In genomic region chr7:127511241-127511640, GRCm38 (mm10) we compare ENCODE assay signal across 8 mouse cellular contexts. TPM values are rescaled to one million over a fixed set of nuclear protein-coding genes. Genes with fewer than 3 reads are reported as not detected.
DNase-seq lines count a peak whose midpoint lies in the region; ATAC-seq and TF ChIP-seq lines count a peak whose summit lies in the region.

No protein-coding gene starts in this region.

- no peak for ATAC-seq in hindbrain, embryonic 15.5 days (ENCODE audit: low FRiP score, low read depth)
- no peak for ATAC-seq in liver, embryonic 16.5 days (ENCODE audit: low read depth)

- H3K4me2 ChIP-seq in hindbrain, embryonic 15.5 days = peak overlapping the region; percentile 56
- H3K4me2 ChIP-seq in liver, embryonic 16.5 days (ENCODE audit: low read depth, low read length) = peak overlapping the region; percentile 83

- TF ChIP-seq POLR2A in lung, adult 2 months (IDR thresholded peaks at IDR 0.05; ENCODE audit: borderline replicate concordance, extremely low read depth, low read depth, low read length) = no peak
- no peak for TF ChIP-seq POLR2A in cortical plate, adult 2 months (IDR thresholded peaks at IDR 0.05; ENCODE audit: extremely low read depth, insufficient read depth, low read length)

- H3K27ac ChIP-seq in cortical plate, adult 2 months (ENCODE audit: insufficient read depth, low read length) = no peak overlapping the region
- H3K27ac ChIP-seq in hindbrain, embryonic 15.5 days (replicated peaks) = peak overlapping the region; percentile 99
- peak overlapping the region; percentile 99 for H3K27ac ChIP-seq in liver, embryonic 16.5 days (ENCODE audit: low read length)

- no peak for DNase-seq in lung, adult 2 months
- no peak for DNase-seq in lung, adult 18-20 months
- DNase-seq in right cerebral cortex, postnatal 36 days (ENCODE audit: low spot score in 2 of 2) = no peak
- DNase-seq in right cerebral cortex, adult 18-20 months = no peak
- DNase-seq in right cerebral cortex, postnatal 14 days = no peak

- no peak for TF ChIP-seq CTCF in lung, adult 2 months (IDR thresholded peaks at IDR 0.05; ENCODE audit: insufficient read depth, low read length)
- TF ChIP-seq CTCF in cortical plate, adult 2 months (IDR thresholded peaks at IDR 0.05; ENCODE audit: extremely low read depth, insufficient read depth, low read length) = no peak

- H3K4me1 ChIP-seq in lung, adult 2 months (ENCODE audit: control insufficient read depth, insufficient read depth, low read length) = peaks cover 10% of the 10 kb centered on the region
- peaks cover 4% of the 10 kb centered on the region; the same call in 1 of the 2 replicates for H3K4me1 ChIP-seq in cortical plate, adult 2 months (ENCODE audit: control insufficient read depth, insufficient read depth, low read length)
- peaks cover 23% of the 10 kb centered on the region for H3K4me1 ChIP-seq in hindbrain, embryonic 15.5 days (replicated peaks)
- peaks cover 20% of the 10 kb centered on the region for H3K4me1 ChIP-seq in liver, embryonic 16.5 days (ENCODE audit: control insufficient read depth, low read depth, low read length)

- WGBS in lung, adult 2 months = 25% methylated on average over 8 of the region's 8 CpGs
- 35% methylated on average over 8 of the region's 8 CpGs for WGBS in hindbrain, embryonic 15.5 days
- WGBS in liver, embryonic 16.5 days (ENCODE audit: insufficient replicate concordance) = 36% methylated on average over 8 of the region's 8 CpGs

- no peaks in the 10 kb centered on the region for H3K27me3 ChIP-seq in hindbrain, embryonic 15.5 days
- no peaks in the 10 kb centered on the region for H3K27me3 ChIP-seq in liver, embryonic 16.5 days (ENCODE audit: control insufficient read depth, insufficient read depth, low read depth, low read length)

- H3K9ac ChIP-seq in hindbrain, embryonic 15.5 days = 0 out of 2 replicates have a peak overlapping the region, but pooled peaks have one; percentile 91
- H3K9ac ChIP-seq in liver, embryonic 16.5 days (ENCODE audit: low read depth, low read length) = peak overlapping the region; percentile 50; the same call in 1 of the 2 replicates

- H3K4me3 ChIP-seq in lung, adult 2 months (replicated peaks; ENCODE audit: extremely low read depth, low read depth, low read length) = peak overlapping the region; percentile 0
- H3K4me3 ChIP-seq in cortical plate, adult 2 months (ENCODE audit: insufficient read depth, low read length) = peak overlapping the region; percentile 64
- H3K4me3 ChIP-seq in hindbrain, embryonic 15.5 days = peak overlapping the region; percentile 93
- peak overlapping the region; percentile 98 for H3K4me3 ChIP-seq in liver, embryonic 16.5 days (ENCODE audit: low read depth, low read length)

- H3K9me3 ChIP-seq in hindbrain, embryonic 15.5 days = no peaks in the 10 kb centered on the region
- no peaks in the 10 kb centered on the region for H3K9me3 ChIP-seq in liver, embryonic 16.5 days (replicated peaks; ENCODE audit: control insufficient read depth, low read length)

- peaks cover 13% of the 10 kb centered on the region for H3K36me3 ChIP-seq in hindbrain, embryonic 15.5 days
- H3K36me3 ChIP-seq in liver, embryonic 16.5 days (ENCODE audit: control insufficient read depth, insufficient read depth) = peaks cover 8% of the 10 kb centered on the region

RNA-seq across cellular contexts. Expression of gene Srcap, which starts 0.5 kb away (rescaled TPM):
- polyA plus RNA-seq in lung, adult 2 months (2012; rRNA removed) = 27.0 and 32.8 TPM in 2 replicates
- polyA plus RNA-seq in cortical plate, adult 2 months (2012; rRNA removed) = 24.7 and 26.4 TPM in 2 replicates
- polyA plus RNA-seq in hindbrain, embryonic 15.5 days (2015; fragmentation: Nextera tagmentation; extraction: Ambion mirVana) = 57.2 and 57.4 TPM in 2 replicates
- 12.2 and 13.6 TPM in 2 replicates for polyA plus RNA-seq in liver, embryonic 16.5 days (2015; fragmentation: Nextera tagmentation; extraction: Ambion mirVana)

RNA-seq across cellular contexts. Expression of gene Gm42715, which starts 8.1 kb away (rescaled TPM):
- polyA plus RNA-seq in lung, adult 2 months (2012; rRNA removed) = 8.1 and 10.0 TPM in 2 replicates
- 11.3 and 13.3 TPM in 2 replicates for polyA plus RNA-seq in cortical plate, adult 2 months (2012; rRNA removed)
- 14.7 and 15.6 TPM in 2 replicates for polyA plus RNA-seq in hindbrain, embryonic 15.5 days (2015; fragmentation: Nextera tagmentation; extraction: Ambion mirVana)
- 5.1 and 5.5 TPM in 2 replicates for polyA plus RNA-seq in liver, embryonic 16.5 days (2015; fragmentation: Nextera tagmentation; extraction: Ambion mirVana)

RNA-seq across cellular contexts. Expression of gene Fbrs, which starts 32.2 kb away (rescaled TPM):
- polyA plus RNA-seq in lung, adult 2 months (2012; rRNA removed) = 32.0 and 42.2 TPM in 2 replicates
- polyA plus RNA-seq in cortical plate, adult 2 months (2012; rRNA removed) = 26.6 and 27.1 TPM in 2 replicates
- polyA plus RNA-seq in hindbrain, embryonic 15.5 days (2015; fragmentation: Nextera tagmentation; extraction: Ambion mirVana) = 13.9 and 15.4 TPM in 2 replicates
- 4.0 and 4.9 TPM in 2 replicates for polyA plus RNA-seq in liver, embryonic 16.5 days (2015; fragmentation: Nextera tagmentation; extraction: Ambion mirVana)

RNA-seq across cellular contexts. Expression of gene Tmem265, which starts 49.9 kb away (rescaled TPM):
- polyA plus RNA-seq in lung, adult 2 months (2012; rRNA removed) = 1.7 and 4.2 TPM in 2 replicates
- polyA plus RNA-seq in cortical plate, adult 2 months (2012; rRNA removed) = not detected in 2 replicates
- polyA plus RNA-seq in hindbrain, embryonic 15.5 days (2015; fragmentation: Nextera tagmentation; extraction: Ambion mirVana) = 7.6 and 10.3 TPM in 2 replicates
- polyA plus RNA-seq in liver, embryonic 16.5 days (2015; fragmentation: Nextera tagmentation; extraction: Ambion mirVana) = 2.9 and 4.3 TPM in 2 replicates

RNA-seq across cellular contexts. Expression of gene Prr14, which starts 51.8 kb away (rescaled TPM):
- polyA plus RNA-seq in lung, adult 2 months (2012; rRNA removed) = 80.2 and 89.0 TPM in 2 replicates
- polyA plus RNA-seq in cortical plate, adult 2 months (2012; rRNA removed) = 44.0 and 44.8 TPM in 2 replicates
- polyA plus RNA-seq in hindbrain, embryonic 15.5 days (2015; fragmentation: Nextera tagmentation; extraction: Ambion mirVana) = 36.9 and 42.8 TPM in 2 replicates
- 18.6 and 22.8 TPM in 2 replicates for polyA plus RNA-seq in liver, embryonic 16.5 days (2015; fragmentation: Nextera tagmentation; extraction: Ambion mirVana)

Comparison
In these comparisons a context has a peak if more than half of its experiments do, and no peak if none do; other contexts are left out.
1. H3K4me3 ChIP-seq: peak in every context shown above with its lines; median percentile 98 in liver, embryonic 16.5 days; 93 in hindbrain, embryonic 15.5 days; 64 in cortical plate, adult 2 months; 0 in lung, adult 2 months.